Mouse (Mus musculus) kidney, postnatal 25 days (tissue): ENCODE data around the gene Bcas2.

Experiments
- DNase-seq, 2 experiments: peaks; one replicate each; pipeline ENCODE4 v3.0.0; 2021; ENCODE audit warnings: mixed read lengths in 2 of 2

The Bcas2 gene

DNA sequence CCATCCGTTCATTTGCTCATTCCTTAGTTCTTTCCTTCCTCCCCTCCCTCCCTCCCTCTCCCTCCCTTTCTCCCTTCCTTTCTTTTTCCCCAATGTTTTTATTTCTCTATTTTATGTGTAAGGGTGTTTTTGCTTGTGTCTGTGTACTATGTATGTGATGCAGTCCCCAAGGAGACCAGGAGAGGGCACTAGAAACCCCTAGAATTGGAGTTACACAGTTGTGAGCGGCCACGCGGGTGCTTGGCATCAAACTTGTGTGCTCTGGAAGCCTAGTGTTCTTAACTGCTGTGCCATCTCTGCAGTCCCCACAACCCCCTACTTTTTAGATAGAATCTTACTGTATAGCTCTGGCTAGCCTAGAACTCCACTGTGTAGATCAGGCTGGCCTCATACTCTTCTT, 52.3 kb downstream of the Bcas2 start:
- peak in 1 of 2 experiments; percentile 48 for DNase-seq

DNA sequence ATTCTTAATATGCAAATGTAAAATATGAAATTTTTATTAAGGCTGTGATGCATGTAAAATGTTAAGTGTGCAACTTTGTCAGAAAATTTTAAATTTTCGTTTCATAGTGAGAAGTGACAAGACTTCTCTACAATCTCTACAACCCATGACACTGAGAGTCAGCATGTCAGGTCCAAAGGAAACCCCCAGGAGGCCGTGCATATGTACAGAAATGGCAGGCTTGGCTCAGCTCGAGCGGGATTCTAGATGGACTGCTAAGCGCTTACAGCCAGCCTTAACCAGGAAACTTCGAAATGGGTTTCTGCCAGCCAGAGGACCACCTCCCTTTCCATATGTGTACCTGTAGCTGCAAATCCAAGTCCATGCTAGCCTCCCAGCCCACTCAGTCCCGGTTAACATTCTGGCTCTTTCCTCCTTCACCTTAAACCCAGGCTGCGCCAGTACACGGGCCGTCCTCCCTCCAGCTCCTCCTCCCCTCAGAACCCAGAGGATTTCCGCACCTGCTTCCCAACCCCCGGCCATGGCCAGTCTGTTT, 52.8 kb downstream of the Bcas2 start:
- no peak for DNase-seq

DNA sequence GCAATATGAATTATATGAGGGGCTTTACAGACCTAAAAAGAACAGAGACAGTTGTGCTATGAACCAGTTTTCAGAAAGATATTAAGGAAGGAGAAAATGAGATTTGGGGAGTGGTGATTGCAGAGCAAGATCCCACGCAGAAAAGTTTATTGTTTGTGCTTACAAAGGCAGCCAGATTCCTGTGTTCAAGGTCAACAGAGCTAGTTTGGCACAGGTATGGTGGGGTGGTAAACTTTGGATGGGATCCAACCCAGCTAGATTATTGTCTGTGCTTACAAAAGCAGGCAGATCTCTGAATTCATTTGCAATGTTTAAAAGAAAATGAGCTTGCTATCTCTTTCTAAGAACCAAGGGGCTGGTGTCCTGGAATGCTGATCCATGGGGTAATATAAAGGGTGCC, 56.3 kb downstream of the Bcas2 start:
- no peak for DNase-seq
